Mouse (Mus musculus): ENCODE data around the gene 3110040M04Rik.
"Not testable (repeated sequence)": the region's sequence is repeated elsewhere in the genome, so short reads cannot be mapped to it uniquely, and the experiment has no call there.

3110040M04Rik gene

DNA sequence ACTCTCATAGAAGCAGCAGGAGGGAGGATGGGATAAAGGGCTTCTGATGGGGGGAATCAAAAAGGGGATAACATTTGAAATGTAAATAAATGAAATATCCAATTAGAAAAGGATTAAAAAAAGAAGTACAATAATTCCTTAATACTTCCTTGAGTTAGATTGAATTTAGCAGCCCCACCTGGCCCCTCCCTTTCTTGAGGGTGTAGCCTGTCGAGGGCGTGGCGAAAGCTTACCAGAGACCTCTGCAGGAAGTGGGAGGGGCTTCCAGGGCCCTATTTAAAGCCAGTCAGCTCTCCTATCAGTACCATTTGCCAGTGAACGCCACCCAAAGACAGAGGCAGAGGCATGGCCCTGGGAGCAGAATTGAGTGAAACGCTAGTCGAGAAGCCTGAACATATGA is at the start of gene 3110040M04Rik:
3110040M04Rik (plus strand) TSS at position 304 of the 400 bp plus-strand sequence.
- not testable (repeated sequence) for DNase-seq (ENCODE audit: low read depth, low spot score)

- DNase-seq (ENCODE audit: low read depth, low spot score) = not testable (repeated sequence)
These were observed 49.8 kb upstream of the 3110040M04Rik start for GRCm38 (mm10) chr1:151154131-151154530.

- DNase-seq (ENCODE audit: low read depth, low spot score) = no peak
These were observed 47.8 kb upstream of the 3110040M04Rik start for GRCm38 (mm10) chr1:151156129-151156528.

GRCm38 (mm10) chr1:151156777-151157632 is 46.9 kb upstream of the 3110040M04Rik start:
- DNase-seq (ENCODE audit: low read depth, low spot score) = no peak

- no peak for DNase-seq (ENCODE audit: low read depth, low spot score)
These were observed 45.7 kb upstream of the 3110040M04Rik start for GRCm38 (mm10) chr1:151157963-151158856.

DNA sequence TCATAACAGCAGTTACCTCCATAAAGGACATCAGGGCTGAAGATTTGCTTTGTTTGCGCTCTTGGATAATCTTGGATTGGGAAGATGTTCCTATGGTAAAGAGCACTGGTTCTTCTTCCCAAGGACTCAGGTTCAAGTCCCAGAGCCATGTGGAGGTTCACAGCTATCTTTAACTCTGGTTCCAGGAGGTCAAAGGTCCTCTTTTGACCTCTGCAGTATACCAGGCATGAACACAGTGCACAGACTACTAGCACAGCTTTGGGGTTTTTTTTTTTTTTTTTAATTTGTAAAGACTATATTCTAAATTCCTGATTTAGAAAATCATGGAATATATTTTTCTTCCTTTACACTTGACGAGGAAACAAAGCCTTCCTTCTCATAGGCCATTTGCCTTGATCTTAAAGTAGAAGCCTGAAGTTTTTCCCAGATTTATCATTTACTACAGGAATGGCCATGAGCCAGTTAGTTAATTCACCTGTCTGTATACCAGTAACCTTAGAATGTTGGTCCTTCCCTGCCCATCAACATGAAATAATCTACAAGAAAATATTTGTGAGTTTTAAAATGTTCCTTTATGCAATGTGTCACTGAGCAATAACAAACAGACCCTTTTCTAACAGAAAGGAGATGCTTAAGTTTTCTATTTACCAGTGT is 44.9 kb upstream of the 3110040M04Rik start:
- no peak for DNase-seq (ENCODE audit: low read depth, low spot score)

GRCm38 (mm10) chr1:151166031-151166430 is 37.9 kb upstream of the 3110040M04Rik start:
- no peak for DNase-seq (ENCODE audit: low read depth, low spot score)

DNA sequence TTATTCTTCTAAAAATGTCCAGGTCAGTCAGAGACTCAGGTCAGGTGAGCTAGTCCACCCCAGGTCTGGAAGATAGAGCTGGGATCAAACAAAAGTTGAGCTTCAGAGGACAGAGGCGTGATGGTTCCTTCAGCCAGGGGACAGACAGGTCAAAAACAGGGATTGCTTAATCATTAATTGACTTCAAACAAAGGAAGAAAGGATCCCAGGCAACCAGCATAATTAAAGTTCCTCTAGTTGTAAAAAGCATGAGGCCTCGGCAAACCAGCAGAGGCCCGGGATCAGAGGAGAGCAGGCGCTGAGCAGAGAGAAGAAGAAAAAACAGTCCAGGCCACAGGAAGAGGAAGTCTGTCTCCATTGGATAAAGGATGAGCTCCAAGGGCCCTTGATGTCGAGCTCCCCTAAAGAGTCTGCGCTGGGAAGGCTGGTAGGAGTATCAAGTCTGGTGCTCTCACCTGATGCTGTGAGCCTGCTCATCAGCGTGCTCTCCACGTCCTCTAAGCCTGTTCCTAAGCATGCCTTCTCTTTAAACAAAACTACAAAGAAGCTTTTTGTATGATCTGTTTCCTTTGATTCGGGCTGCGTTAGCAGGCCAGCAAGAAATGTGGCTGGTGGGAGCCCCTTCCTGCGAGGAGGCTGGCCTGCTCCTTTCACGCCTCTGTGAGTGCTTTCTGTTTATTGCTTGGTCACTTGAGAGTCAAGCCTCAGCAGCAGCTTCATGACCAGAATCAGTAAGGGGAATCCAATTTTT is 36.4 kb upstream of the 3110040M04Rik start:
- no peak for DNase-seq (ENCODE audit: low read depth, low spot score)

GRCm38 (mm10) chr1:151168637-151169036 is 35.3 kb upstream of the 3110040M04Rik start:
- no peak for DNase-seq (ENCODE audit: low read depth, low spot score)

GRCm38 (mm10) chr1:151171572-151172461 is 32.1 kb upstream of the 3110040M04Rik start:
- DNase-seq (ENCODE audit: low read depth, low spot score) = no peak

DNA sequence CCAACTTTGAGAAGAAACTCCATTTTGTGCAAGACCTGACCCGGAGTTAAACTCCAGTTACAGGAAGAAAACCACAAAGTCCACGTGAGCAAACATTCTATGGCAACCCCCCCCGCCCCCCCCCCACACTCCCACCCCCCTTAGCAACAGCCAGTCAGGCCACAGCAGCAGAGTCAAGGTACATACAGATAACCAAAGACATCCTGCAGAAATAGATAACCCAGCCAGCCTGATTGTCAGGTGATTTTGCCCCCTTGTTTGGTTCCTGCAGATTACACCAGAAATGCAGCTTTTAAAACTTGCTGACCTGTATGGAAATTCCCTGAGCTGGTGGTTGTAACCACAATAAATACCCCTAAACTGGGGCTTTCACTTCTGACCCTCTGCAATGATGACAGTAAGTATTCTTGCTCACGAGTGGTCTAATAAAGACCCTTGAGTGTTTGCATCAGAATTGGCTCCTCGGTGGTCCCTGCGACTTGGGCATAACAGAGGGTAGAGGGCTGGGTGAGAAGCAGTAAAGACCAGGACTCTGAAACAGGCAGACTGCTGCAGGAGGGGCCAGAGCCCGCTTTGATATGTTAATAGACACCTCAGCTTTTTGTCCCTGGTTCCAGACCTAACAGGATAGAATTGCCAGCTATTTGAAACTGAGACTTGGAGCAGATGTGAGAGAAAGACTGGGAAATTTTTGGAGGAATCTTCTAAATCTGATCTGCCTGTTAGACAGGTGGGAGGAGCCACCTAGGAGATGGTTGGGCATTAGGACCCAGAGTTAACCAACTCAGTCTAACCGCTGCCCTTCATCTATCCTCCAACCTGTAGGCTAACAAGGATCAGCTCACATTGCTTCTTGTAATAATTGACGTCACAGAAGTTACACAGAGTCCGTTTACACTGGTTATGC is 26.6 kb upstream of the 3110040M04Rik start:
- peak; percentile 62 for DNase-seq (ENCODE audit: low read depth, low spot score)

- no peak for DNase-seq (ENCODE audit: low read depth, low spot score)
These were observed 26.0 kb upstream of the 3110040M04Rik start for GRCm38 (mm10) chr1:151177937-151178271.

GRCm38 (mm10) chr1:151178505-151179083 is 25.3 kb upstream of the 3110040M04Rik start:
- DNase-seq (ENCODE audit: low read depth, low spot score) = no peak

- DNase-seq (ENCODE audit: low read depth, low spot score) = no peak
These were observed 23.8 kb upstream of the 3110040M04Rik start for GRCm38 (mm10) chr1:151180167-151180566.

GRCm38 (mm10) chr1:151182266-151182665 is 21.7 kb upstream of the 3110040M04Rik start, which contains the start of gene Gm47985:
Gm47985 (plus strand) TSS chr1:151182537.
- DNase-seq (ENCODE audit: low read depth, low spot score) = not testable (repeated sequence)

DNA sequence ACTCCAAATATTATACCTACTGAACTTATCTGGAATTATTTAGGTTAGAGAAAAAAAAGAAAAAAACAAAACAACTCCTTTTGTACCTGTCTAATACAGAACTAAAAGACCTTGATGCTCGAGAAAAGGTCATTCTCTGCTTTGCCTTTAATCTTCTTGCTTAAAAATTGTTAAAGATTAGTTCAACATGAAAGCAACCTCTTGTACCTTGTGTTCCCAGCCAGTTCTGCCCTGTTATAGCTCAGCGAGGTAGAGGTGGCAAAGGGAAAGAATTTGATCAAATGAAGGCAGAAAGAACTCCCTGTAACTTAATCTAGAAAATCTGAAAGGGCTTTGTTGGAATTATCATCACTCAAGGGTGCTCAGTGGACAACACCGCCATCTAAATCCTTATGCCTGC is 17.7 kb upstream of the 3110040M04Rik start:
- not testable (repeated sequence) for DNase-seq (ENCODE audit: low read depth, low spot score)

DNA sequence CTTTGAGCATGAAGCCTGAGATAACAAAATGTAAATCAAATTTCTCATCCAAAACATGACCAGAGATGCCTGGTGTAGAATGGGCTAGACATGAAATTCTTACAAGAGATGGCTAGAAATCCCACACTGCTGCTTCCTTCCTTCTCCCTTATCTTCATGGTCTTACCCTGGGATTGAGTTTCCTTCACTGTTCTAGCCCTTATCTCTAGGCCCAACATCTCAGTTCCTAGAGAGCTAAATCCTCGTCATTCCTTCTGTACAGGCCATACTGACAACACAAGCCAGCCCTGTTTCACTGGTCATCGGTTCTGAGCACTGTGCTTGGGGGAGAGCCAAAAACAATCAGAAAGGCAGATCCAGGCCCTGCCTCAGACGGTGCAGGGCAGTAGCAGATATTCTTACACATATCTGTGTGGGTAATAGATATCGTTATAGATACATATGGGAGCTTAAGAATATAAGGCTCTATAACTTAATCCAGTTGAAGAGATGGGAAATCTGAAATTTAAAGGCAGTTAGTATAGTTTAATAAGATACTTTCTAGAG is 17.0 kb upstream of the 3110040M04Rik start:
- DNase-seq (ENCODE audit: low read depth, low spot score) = not testable (repeated sequence)

- no peak for DNase-seq (ENCODE audit: low read depth, low spot score)
These were observed 15.5 kb upstream of the 3110040M04Rik start for GRCm38 (mm10) chr1:151188469-151188868.

Measured in forelimb bud, embryonic 11.5 days (tissue).